Mouse (Mus musculus): ENCODE results near the gene Resp18.

DNA sequence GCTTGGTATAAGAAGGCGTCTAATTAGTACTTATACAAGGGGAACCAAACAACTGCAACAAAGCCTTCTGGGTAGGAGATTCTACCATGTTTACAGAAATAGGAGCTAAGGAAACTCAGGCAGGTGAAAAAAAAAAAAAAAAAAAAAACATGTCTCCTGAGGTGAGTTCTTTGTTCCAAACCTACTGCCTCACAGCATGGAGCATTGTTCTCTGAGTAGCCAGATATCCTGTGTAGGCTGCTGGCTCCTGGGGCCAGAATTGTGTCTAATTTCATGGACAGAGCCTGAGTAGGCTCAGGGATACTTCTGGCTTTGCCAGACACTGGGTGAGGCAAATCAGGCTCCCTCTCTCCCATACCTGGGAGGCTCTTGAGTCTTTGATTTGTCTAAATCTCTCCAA, 50.6 kb downstream of the Resp18 start:
- TF ChIP-seq USF1 (IDR thresholded peaks at IDR 0.05; ENCODE audit: low read depth, low read length) = no peak
- no peak for TF ChIP-seq UBTF (IDR thresholded peaks at IDR 0.05; ENCODE audit: low read depth, low read length)
- TF ChIP-seq POLR2A (IDR thresholded peaks at IDR 0.05; ENCODE audit: low read depth, low read length) = no peak
- TF ChIP-seq JUND (conservative IDR thresholded peaks at IDR 0.05; ENCODE audit: low read depth, low read length) = no peak
- TF ChIP-seq CTCF (conservative IDR thresholded peaks at IDR 0.05 in 1 of 2, IDR thresholded peaks at IDR 0.05 in 1 of 2; ENCODE audit: low read depth in 2 of 2, low read length in 2 of 2) = no peak
- no peak for TF ChIP-seq CHD1 (IDR thresholded peaks at IDR 0.05; ENCODE audit: low read depth, low read length)
- no peak for TF ChIP-seq PAX5 (IDR thresholded peaks at IDR 0.05; ENCODE audit: low read length)
- no peak for TF ChIP-seq EP300 (IDR thresholded peaks at IDR 0.05; ENCODE audit: low read length)
- TF ChIP-seq HCFC1 (IDR thresholded peaks at IDR 0.05; ENCODE audit: low read depth, low read length) = no peak
- TF ChIP-seq ETS1 (conservative IDR thresholded peaks at IDR 0.05; ENCODE audit: low read depth, low read length) = no peak
- TF ChIP-seq ZC3H11A (IDR thresholded peaks at IDR 0.05; ENCODE audit: low read depth, low read length) = no peak
- TF ChIP-seq SMC3 (IDR thresholded peaks at IDR 0.05; ENCODE audit: low read depth, low read length) = no peak
- no peak for TF ChIP-seq MXI1 (IDR thresholded peaks at IDR 0.05; ENCODE audit: low read depth, low read length)

All from CH12.LX (cell line).